In the genomic region with DNA sequence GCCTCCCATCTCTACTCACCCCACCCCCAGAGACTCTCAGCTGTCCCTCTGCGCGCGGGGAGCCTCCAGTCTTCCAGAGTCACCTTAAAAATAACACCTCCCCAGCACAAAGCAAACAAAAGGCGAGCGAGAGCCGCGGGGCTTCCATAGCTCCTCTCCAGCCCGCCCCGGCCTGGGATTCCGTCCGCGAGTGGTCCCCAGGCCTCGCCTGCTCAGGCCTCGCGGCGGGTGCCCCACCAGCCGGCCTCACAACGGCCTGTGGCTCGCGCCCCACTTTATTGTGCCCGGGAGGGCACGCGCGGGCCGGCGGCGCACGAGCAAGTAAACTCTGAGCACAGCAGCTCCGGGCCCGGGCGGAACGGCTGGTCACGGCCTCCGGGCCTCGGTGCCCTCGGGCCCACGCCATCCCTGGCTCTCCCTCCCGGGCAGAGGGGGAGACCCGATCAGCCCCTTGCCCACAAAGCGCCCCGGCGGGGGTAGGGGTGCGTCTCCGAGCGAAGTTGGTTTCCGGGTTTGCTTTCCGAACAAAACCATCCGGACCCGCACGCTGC, we compare ENCODE assay signal across 8 mouse cellular contexts. TPM values are rescaled to one million over a fixed set of nuclear protein-coding genes. Genes with fewer than 3 reads are reported as not detected.
A peak's percentile ranks its signal among the peaks of the same experiment; 100 is the strongest.
DNase-seq lines count a peak whose midpoint lies in the region; ATAC-seq and TF ChIP-seq lines count a peak whose summit lies in the region.

No protein-coding gene starts in this region.

- peak overlapping the region; percentile 98 for H3K9ac ChIP-seq in heart, embryonic 12.5 days
- peak overlapping the region; percentile 91 for H3K9ac ChIP-seq in midbrain, postnatal 0 days (replicated peaks; ENCODE audit: low read length, poor library complexity, severe bottlenecking)

- TF ChIP-seq CTCF in midbrain, postnatal 0 days (IDR thresholded peaks at IDR 0.05): no peak

- H3K4me1 ChIP-seq in heart, embryonic 12.5 days (replicated peaks): peaks cover 52% of the 10 kb centered on the region
- peaks cover 8% of the 10 kb centered on the region; the same call in 1 of the 2 replicates for H3K4me1 ChIP-seq in midbrain, postnatal 0 days (ENCODE audit: insufficient read depth, low read length)

- peak overlapping the region; percentile 77 for H3K4me3 ChIP-seq in heart, embryonic 12.5 days
- H3K4me3 ChIP-seq in midbrain, postnatal 0 days (ENCODE audit: low read depth, low read length): peak overlapping the region; percentile 94

- DNase-seq in cerebellum, adult 9-10 months: no peak
- DNase-seq in CD4-positive helper T cell, adult 2 months (ENCODE audit: low read depth, low spot score): peak; percentile 43
- peak; percentile 42 for DNase-seq in cerebellum, adult 11-12 months
- peak; percentile 36 to 58 for DNase-seq in kidney, postnatal 25 days
- DNase-seq in midbrain, postnatal 0 days (ENCODE audit: low spot score): no peak
- peak; percentile 64 for DNase-seq in testis, postnatal 10 days (ENCODE audit: low spot score)

- ATAC-seq in cerebellum, adult (ENCODE audit: insufficient number of reproducible peaks, low FRiP score, low TSS enrichment): 0 out of 2 replicates have a peak, but pooled peaks have one; percentile 7
- ATAC-seq in heart, embryonic 12.5 days (ENCODE audit: insufficient number of reproducible peaks, low FRiP score): no peak
- peak; percentile 48 for ATAC-seq in midbrain, postnatal 0 days (ENCODE audit: low FRiP score)

- H3K9me3 ChIP-seq in heart, embryonic 12.5 days (replicated peaks): no peaks in the 10 kb centered on the region
- no peaks in the 10 kb centered on the region for H3K9me3 ChIP-seq in midbrain, postnatal 0 days (ENCODE audit: low read length)

- WGBS in heart, embryonic 12.5 days: under 1% methylated on average over 49 of the region's 50 CpGs
- under 1% methylated on average over 43 of the region's 50 CpGs for WGBS in midbrain, postnatal 0 days

- H3K27ac ChIP-seq in heart, embryonic 12.5 days (ENCODE audit: poor library complexity, severe bottlenecking): peak overlapping the region; percentile 78
- peak overlapping the region; percentile 85 for H3K27ac ChIP-seq in midbrain, postnatal 0 days (ENCODE audit: low read depth, low read length)

- peak overlapping the region; percentile 96 for H3K4me2 ChIP-seq in heart, embryonic 12.5 days
- peak overlapping the region; percentile 96 for H3K4me2 ChIP-seq in midbrain, postnatal 0 days (ENCODE audit: low read depth, low read length, poor library complexity, severe bottlenecking)

- H3K27me3 ChIP-seq in heart, embryonic 12.5 days (replicated peaks): no peaks in the 10 kb centered on the region
- no peaks in the 10 kb centered on the region for H3K27me3 ChIP-seq in midbrain, postnatal 0 days (ENCODE audit: insufficient read depth, low read length)

- peaks cover 12% of the 10 kb centered on the region for H3K36me3 ChIP-seq in heart, embryonic 12.5 days
- H3K36me3 ChIP-seq in midbrain, postnatal 0 days (ENCODE audit: insufficient read depth, low read length): 0 out of 2 replicates have a peak, but pooled peaks cover 2% of the 10 kb centered on the region

RNA-seq across cellular contexts. Expression of a gene that starts 1.5 kb away (rescaled TPM):
- 141 and 152 TPM in 2 replicates for polyA plus RNA-seq in heart, embryonic 12.5 days (2016; fragmentation: Nextera tagmentation; extraction: Ambion mirVana)
- 117 and 163 TPM in 2 replicates for total RNA-seq in midbrain, postnatal 0 days (2014; rRNA removed)
- polyA plus RNA-seq in midbrain, postnatal 0 days (2015; fragmentation: Nextera tagmentation; extraction: Ambion mirVana): 121 and 134 TPM in 2 replicates

RNA-seq across cellular contexts. Expression of a gene that starts 44.0 kb away (rescaled TPM):
- polyA plus RNA-seq in heart, embryonic 12.5 days (2016; fragmentation: Nextera tagmentation; extraction: Ambion mirVana): 0.72 and 0.81 TPM in 2 replicates
- 0.49 and 0.52 TPM in 2 replicates for total RNA-seq in midbrain, postnatal 0 days (2014; rRNA removed)
- 0.64 and 0.76 TPM in 2 replicates for polyA plus RNA-seq in midbrain, postnatal 0 days (2015; fragmentation: Nextera tagmentation; extraction: Ambion mirVana)

Comparison
In these comparisons a context has a peak if more than half of its experiments do, and no peak if none do; other contexts are left out.
1. DNase-seq: peak in CD4-positive helper T cell, adult 2 months (single experiment), cerebellum, adult 11-12 months (single experiment), kidney, postnatal 25 days (2 of 2) and testis, postnatal 10 days (single experiment); none in cerebellum, adult 9-10 months (single experiment) and midbrain, postnatal 0 days (single experiment).